Mouse (Mus musculus) brain, adult 2 months (tissue): ENCODE measurements at regions not wholly inside any gene's neighbourhood (a gene's known extent, or its start where the extent isn't known, plus 50 kb on each side); places are given as distances from the start of the nearest gene placed in this dataset.

Experiments
- DNase-seq: peaks from one replicate; pipeline ENCODE4 v3.0.0; 2011; ENCODE audit warnings: low read depth, low spot score

DNA sequence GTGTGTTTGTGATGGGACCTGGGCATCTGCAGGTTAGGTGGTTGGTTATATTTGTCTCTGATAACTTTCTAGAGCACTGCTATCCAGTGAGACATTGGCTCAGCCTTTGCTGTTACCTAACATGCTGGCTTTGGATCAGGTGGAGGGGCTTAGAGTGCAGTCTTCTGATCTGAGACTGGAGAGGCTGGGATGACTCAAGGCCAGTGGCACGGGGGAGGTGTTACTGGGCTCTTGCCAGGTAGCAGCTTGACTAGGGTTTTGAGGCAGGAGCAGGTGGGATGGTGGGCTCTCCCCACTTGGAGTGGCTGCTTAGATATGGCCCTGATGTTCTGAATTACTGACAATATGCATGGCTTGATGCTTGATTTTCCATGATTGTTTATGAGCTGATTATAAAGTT lies 236.0 kb downstream of the Zfp704 start:
- peak; percentile 64 for DNase-seq

DNA sequence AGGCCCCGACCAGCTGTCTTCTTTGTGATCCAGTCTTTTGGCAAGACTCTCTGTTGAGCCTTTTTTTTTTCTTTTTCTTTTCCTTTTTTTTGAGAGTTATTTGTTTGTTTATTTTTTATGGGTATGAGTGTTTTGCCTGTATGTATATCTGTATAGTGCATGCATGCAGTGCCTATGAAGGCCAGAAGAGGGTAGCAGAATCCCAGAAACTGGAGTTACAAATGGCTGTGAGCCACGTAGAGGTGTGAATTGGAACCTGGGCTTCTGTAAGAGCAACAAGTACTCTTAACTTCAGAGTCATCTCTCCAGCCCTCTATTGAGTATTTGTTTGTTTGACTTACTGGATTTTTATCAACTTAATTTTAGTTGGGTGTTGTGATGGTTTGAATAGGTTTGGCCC lies 239.8 kb downstream of the Zfp704 start:
- no peak for DNase-seq

- no peak for DNase-seq
Observed at GRCm38 (mm10) chr3:9365791-9366190, 244.1 kb downstream of the Zfp704 start.

GRCm38 (mm10) chr3:9359186-9359585 lies 250.7 kb downstream of the Zfp704 start:
- no peak for DNase-seq

- DNase-seq: peak; percentile 54
Observed at GRCm38 (mm10) chr3:9358111-9358510, 251.8 kb downstream of the Zfp704 start.

DNA sequence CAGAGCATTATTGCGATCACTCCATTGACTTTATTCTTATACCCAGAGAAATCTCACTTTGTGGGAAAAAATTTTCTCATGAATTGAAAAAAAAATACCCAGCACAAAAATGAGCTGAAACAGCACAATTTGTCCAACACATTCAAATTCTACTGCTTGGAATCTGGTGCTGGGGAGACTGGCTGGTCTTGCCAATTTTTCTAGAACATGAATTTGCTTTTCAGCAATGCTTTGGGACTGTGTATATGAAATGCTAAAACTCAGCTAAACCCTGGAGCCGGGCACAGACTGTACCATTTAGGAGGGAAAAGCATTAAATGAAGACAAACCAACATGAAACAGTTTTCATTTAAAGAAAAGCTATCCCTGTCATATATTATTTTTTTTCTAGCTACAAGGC lies 252.2 kb downstream of the Zfp704 start:
- peak; percentile 65 for DNase-seq

- no peak for DNase-seq
Observed at GRCm38 (mm10) chr3:9355875-9356274, 254.0 kb downstream of the Zfp704 start.

GRCm38 (mm10) chr3:9354756-9355155 lies 255.1 kb downstream of the Zfp704 start:
- DNase-seq: no peak

DNA sequence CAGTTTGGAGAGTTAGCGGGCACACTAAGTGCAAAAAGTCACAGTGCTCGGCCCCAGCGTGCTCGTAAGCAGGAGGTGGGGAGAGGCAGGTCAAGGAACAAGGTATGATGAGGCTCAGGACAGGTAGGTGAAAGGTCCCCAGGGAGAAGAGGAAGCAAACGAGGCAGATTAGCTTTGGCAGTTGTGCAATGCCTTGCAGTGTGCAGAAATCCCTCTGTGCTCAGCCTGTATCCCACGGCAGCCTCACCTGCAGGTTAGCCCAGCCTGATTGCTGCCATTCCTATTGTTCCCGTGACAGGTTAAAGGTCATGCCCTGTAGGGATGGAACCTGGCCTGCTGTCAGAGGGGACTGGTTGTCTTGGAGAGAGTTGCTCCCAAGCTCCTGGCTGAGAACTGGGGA lies 257.6 kb downstream of the Zfp704 start:
- no peak for DNase-seq

DNA sequence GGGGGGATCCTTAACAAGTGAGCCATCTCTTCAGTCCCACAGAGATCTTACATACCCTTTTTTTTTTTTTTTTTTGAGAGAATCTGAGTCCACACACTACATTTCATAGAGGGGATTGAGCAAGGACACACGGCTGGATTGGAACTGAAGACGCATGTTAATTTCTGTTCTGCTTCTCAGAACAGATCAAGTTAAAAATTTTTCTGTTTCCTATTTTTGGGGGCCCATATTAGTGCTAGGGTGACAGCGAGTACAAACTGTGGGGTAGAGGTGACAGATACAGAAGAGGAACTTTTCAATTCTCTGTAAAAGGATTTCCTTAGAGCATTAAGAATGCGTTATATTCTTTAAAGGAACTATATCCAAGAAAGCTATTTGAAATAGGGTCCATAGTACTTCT lies 260.1 kb downstream of the Zfp704 start:
- DNase-seq: no peak

DNA sequence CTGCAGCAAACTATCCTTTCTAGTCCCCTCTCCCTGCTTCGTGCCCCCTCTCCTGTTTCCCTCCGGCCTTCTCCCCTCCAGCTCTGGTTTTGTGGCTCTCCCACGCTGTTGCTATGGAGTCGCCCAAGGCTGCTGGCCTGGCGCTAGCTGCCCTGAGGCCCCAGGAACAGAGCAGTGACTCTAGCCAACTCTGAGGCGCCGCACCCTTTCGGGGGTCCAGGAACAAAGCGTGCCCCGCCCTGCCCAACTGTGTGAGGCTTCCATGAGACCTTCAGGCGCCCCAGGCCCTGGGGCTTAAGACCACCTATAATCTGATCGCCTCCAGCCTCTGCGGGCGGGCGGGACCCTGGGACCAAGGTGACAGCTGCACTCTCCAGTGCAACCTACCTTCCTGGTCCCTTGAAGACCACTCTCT lies 262.4 kb downstream of the Zfp704 start:
- no peak for DNase-seq

GRCm38 (mm10) chr3:9346857-9347445 lies 262.9 kb downstream of the Zfp704 start:
- no peak for DNase-seq

GRCm38 (mm10) chr3:9346356-9346755 lies 263.5 kb downstream of the Zfp704 start:
- DNase-seq: no peak

DNA sequence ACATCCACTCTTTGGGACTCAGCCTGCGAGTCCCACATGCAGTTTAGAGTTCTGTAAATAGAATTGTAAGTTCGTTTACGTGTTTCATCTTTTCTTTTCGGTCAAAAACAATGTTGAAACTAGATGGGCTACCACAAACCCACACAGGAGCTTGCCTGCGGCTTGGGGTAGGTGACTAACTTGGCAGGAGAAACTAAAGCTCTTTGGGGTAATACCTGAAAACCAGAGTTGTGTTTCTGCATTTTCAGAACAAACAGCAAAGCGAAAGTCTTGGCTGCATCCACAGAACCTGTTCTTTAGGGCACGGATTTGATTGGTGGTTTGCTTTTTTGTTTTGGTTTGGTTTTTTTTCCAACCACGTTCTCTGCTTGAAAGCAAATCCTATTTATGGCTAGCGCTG lies 264.0 kb downstream of the Zfp704 start:
- DNase-seq: no peak

GRCm38 (mm10) chr3:9343586-9343985 lies 266.3 kb downstream of the Zfp704 start:
- DNase-seq: no peak

- DNase-seq: no peak
Observed at GRCm38 (mm10) chr3:9342167-9342566, 267.7 kb downstream of the Zfp704 start.

- no peak for DNase-seq
Observed at GRCm38 (mm10) chr3:9341657-9342056, 268.2 kb downstream of the Zfp704 start.

- DNase-seq: no peak
Observed at GRCm38 (mm10) chr3:9341244-9341643, 268.6 kb downstream of the Zfp704 start.

DNA sequence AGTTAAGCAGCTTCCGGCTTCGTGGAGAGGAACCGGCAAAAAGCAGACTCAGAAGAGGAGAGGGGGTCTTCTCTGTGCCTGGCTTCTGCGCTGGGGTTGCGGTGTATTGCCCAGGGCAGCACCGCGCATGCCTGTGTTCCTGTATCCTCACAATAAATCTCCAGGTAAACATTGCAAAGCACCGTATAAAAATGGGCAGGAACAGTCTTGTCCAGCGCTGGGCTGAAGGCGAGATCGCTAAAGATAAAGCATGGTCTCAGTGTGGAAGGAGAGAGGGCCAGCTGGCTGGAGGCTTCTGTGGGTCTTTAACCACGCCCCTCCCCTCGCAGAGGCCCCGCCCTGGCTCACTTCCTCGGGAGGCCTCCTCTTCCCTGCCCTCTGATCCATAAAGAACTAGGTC lies 269.1 kb downstream of the Zfp704 start:
- no peak for DNase-seq

DNA sequence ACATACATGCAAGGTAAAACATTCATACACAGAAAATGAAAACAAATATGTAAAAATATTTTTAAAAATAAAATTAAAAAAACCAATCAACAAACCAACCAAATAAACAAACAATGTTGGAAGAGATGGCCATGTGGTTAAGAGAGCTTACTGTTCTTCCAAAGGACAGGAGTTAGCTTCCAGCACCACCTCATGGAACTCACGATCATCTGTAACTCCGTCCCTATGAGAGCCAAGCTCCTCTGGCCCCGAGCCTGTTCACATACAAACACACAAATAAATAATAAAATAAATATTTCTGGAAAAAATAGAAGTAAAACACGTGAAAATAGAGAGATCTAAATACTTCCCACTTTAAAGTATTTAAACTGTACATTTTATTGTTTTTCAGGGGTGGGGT lies 269.5 kb downstream of the Zfp704 start:
- DNase-seq: no peak

DNA sequence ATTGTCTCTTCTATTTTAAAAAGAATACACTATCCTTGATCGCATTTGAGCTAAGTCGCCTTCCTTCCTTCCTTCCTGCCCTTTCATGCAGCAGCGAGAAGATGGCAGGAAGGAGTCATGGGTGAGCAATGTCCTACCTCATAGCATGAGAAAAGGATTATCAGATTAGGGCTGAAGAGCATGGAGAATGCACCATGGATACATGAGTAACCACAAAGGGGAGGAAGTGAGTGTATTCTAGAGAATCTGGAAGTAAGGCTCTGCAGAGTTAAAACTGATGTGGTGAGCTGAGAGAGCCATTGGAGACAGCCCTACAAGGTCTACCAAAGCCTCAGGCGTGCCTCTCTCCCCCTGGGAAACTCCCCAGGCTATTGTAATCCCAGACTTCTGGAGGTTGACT lies 270.2 kb downstream of the Zfp704 start:
- DNase-seq: no peak

DNA sequence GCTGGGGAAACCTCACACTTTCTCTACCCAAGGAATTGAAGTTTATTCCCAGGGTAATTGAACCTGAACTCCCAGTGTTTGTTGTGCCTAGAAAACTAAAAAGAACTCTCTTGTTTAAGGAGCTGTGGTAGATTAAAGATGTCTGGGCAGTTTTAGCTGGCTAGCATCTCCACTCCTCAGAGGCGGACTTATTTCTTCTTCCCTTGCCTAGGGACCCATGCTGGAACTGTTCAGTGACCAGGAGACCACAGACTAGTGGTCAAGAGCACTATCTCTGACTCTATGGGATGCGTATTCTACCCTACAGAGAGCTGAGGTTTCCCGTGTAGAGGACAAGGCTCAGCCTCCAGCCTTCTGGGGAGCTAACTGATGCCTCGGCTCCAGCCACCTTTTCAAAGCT lies 274.3 kb downstream of the Zfp704 start:
- DNase-seq: no peak
